Mouse (Mus musculus) midbrain, embryonic 16.5 days (tissue): ENCODE measurements around the gene Cfap97. TPM values are rescaled to one million over a fixed set of nuclear protein-coding genes. Genes with fewer than 3 reads are reported as not detected.

Experiments
- ATAC-seq: fragments of 200-750 bp; cut with Nextera tagmentation; 2 replicates; pipeline ENCODE4 v1.8.0; 2017; ENCODE audit warnings: moderate TSS enrichment
- H3K27ac ChIP-seq: fragments of 300-500 bp; sonication (generic); 2 replicates; pipeline ENCODE4 v1.5.1; 2014; ENCODE audit warnings: mild to moderate bottlenecking, low read length, mixed read lengths
- H3K27me3 ChIP-seq: fragments of 300-500 bp; sonication (generic); 2 replicates; pipeline ENCODE4 v1.6.1; 2014; ENCODE audit warnings: low read depth, low read length, mixed read lengths; ENCODE audit not compliant: control insufficient read depth, insufficient read depth
- H3K36me3 ChIP-seq: fragments of 300-500 bp; sonication (generic); 2 replicates; pipeline ENCODE4 v1.6.1; 2014; ENCODE audit warnings: mild to moderate bottlenecking, low read length, moderate library complexity, mixed read lengths; ENCODE audit not compliant: control insufficient read depth, insufficient read depth
- H3K4me1 ChIP-seq: fragments of 300-500 bp; sonication (generic); 2 replicates; pipeline ENCODE4 v1.6.1; 2014; ENCODE audit warnings: mild to moderate bottlenecking, low read length, mixed read lengths; ENCODE audit not compliant: control insufficient read depth, insufficient read depth
- H3K4me2 ChIP-seq: fragments of 300-500 bp; sonication (generic); 2 replicates; pipeline ENCODE4 v1.6.1; 2014; ENCODE audit warnings: mild to moderate bottlenecking, low read length, mixed read lengths
- H3K4me3 ChIP-seq: fragments of 300-500 bp; sonication (generic); 2 replicates; pipeline ENCODE4 v1.5.1; 2014; ENCODE audit warnings: low read depth, mild to moderate bottlenecking, low read length, moderate library complexity, mixed read lengths
- H3K9ac ChIP-seq: fragments of 300-500 bp; sonication (generic); 2 replicates; pipeline ENCODE4 v1.6.1; 2014; ENCODE audit warnings: low read depth, low read length, mixed read lengths
- H3K9me3 ChIP-seq: fragments of 300-500 bp; sonication (generic); replicated peaks from 2 replicates; pipeline ENCODE4 v1.6.1; 2014; ENCODE audit warnings: mild to moderate bottlenecking, low read length, mixed read lengths; ENCODE audit not compliant: control insufficient read depth, poor library complexity, severe bottlenecking
- WGBS: fragments of 180-500 bp; shearing (Covaris S2); extraction: QIAGEN DNeasy Blood & Tissue Kit; methylation state at CpG from one replicate; pipeline ENCODE4 v1.1.7; 2014; 5-methylcytosine and 5-hydroxymethylcytosine counted together
- polyA plus RNA-seq: library from polyadenylated mRNA; unstranded; fragments of >200 nt; fragmentation: Nextera tagmentation; extraction: Ambion mirVana; gene quantifications from 2 replicates; pipeline ENCODE4 v1.2.1, GENCODE M21; 2015

Cfap97 gene
- polyA plus RNA-seq, 1 experiment from 2014 or later = 29.2 TPM

GRCm38 (mm10) chr8:46137336-46137735, 14.2 kb upstream of the Cfap97 start:
- no peak overlapping the region for H3K27ac ChIP-seq
- H3K4me3 ChIP-seq = no peak overlapping the region
- 93% methylated on average over 1 of the region's 1 CpGs for WGBS

GRCm38 (mm10) chr8:46137843-46138596, 13.6 kb upstream of the Cfap97 start:
- 87% methylated on average over 10 of the region's 10 CpGs for WGBS
- no peaks in the 10 kb centered on the region for H3K9me3 ChIP-seq
- H3K4me1 ChIP-seq = peaks cover 7% of the 10 kb centered on the region; the same call in 1 of the 2 replicates
- 0 out of 2 replicates have a peak, but pooled peaks cover 2% of the 10 kb centered on the region for H3K36me3 ChIP-seq
- H3K4me3 ChIP-seq = no peak overlapping the region
- H3K4me2 ChIP-seq = no peak overlapping the region
- no peak overlapping the region for H3K27ac ChIP-seq
- ATAC-seq = no peak
- no peaks in the 10 kb centered on the region for H3K27me3 ChIP-seq
- H3K9ac ChIP-seq = no peak overlapping the region

More at GRCm38 (mm10) chr8:46137336-46137735, 14.2 kb upstream of the Cfap97 start:
- no peaks in the 10 kb centered on the region for H3K9me3 ChIP-seq
- H3K4me1 ChIP-seq = peaks cover 7% of the 10 kb centered on the region; the same call in 1 of the 2 replicates
- no peaks in the 10 kb centered on the region for H3K27me3 ChIP-seq
- no peak overlapping the region for H3K4me2 ChIP-seq
- ATAC-seq = no peak
- no peak overlapping the region for H3K9ac ChIP-seq
- H3K36me3 ChIP-seq = 0 out of 2 replicates have a peak, but pooled peaks cover 2% of the 10 kb centered on the region

- H3K9me3 ChIP-seq = no peaks in the 10 kb centered on the region
- 80% methylated on average over 9 of the region's 9 CpGs for WGBS
- H3K4me3 ChIP-seq = no peak overlapping the region
Observed at GRCm38 (mm10) chr8:46140376-46141120, 11.0 kb upstream of the Cfap97 start.

GRCm38 (mm10) chr8:46141688-46142087, 9.9 kb upstream of the Cfap97 start:
- Histone ChIP-seq H3K9me3 (no peaks in the 10 kb centered on the region), H3K4me3 (no peak overlapping the region), H3K27me3 (no peaks in the 10 kb centered on the region), H3K9ac (no peak overlapping the region), H3K4me1 (peaks cover 9% of the 10 kb centered on the region; the same call in 1 of the 2 replicates), H3K36me3 (no peaks in the 10 kb centered on the region), H3K27ac (no peak overlapping the region), H3K4me2 (no peak overlapping the region)
- no peak for ATAC-seq
- 93% methylated on average over 3 of the region's 3 CpGs for WGBS

More at GRCm38 (mm10) chr8:46140376-46141120, 11.0 kb upstream of the Cfap97 start:
- ATAC-seq = no peak
- Histone ChIP-seq H3K27ac (no peak overlapping the region), H3K36me3 (no peaks in the 10 kb centered on the region), H3K4me1 (peaks cover 7% of the 10 kb centered on the region; the same call in 1 of the 2 replicates), H3K9ac (no peak overlapping the region), H3K27me3 (no peaks in the 10 kb centered on the region), H3K4me2 (no peak overlapping the region)

GRCm38 (mm10) chr8:46142498-46143081, 9.0 kb upstream of the Cfap97 start:
- Histone ChIP-seq H3K27me3 (no peaks in the 10 kb centered on the region), H3K9ac (no peak overlapping the region), H3K4me1 (peaks cover 9% of the 10 kb centered on the region; the same call in 1 of the 2 replicates), H3K27ac (no peak overlapping the region), H3K4me2 (no peak overlapping the region), H3K36me3 (no peaks in the 10 kb centered on the region), H3K4me3 (no peak overlapping the region), H3K9me3 (no peaks in the 10 kb centered on the region)
- 90% methylated on average over 4 of the region's 4 CpGs for WGBS
- no peak for ATAC-seq

- 73% methylated on average over 5 of the region's 5 CpGs for WGBS
- H3K9me3 ChIP-seq = no peaks in the 10 kb centered on the region
- ATAC-seq = no peak
Observed at GRCm38 (mm10) chr8:46143470-46143869, 8.1 kb upstream of the Cfap97 start.

GRCm38 (mm10) chr8:46143924-46144323, 7.6 kb upstream of the Cfap97 start:
- Histone ChIP-seq H3K27ac (no peak overlapping the region), H3K9me3 (no peaks in the 10 kb centered on the region), H3K36me3 (no peaks in the 10 kb centered on the region), H3K4me2 (no peak overlapping the region), H3K9ac (no peak overlapping the region), H3K4me3 (no peak overlapping the region), H3K27me3 (no peaks in the 10 kb centered on the region), H3K4me1 (peaks cover 12% of the 10 kb centered on the region)
- no peak for ATAC-seq
- WGBS = 50% methylated on average over 1 of the region's 1 CpGs

More at GRCm38 (mm10) chr8:46143470-46143869, 8.1 kb upstream of the Cfap97 start:
- H3K4me3 ChIP-seq = no peak overlapping the region
- H3K27ac ChIP-seq = no peak overlapping the region
- peaks cover 9% of the 10 kb centered on the region; the same call in 1 of the 2 replicates for H3K4me1 ChIP-seq
- no peaks in the 10 kb centered on the region for H3K36me3 ChIP-seq
- H3K4me2 ChIP-seq = no peak overlapping the region
- H3K9ac ChIP-seq = no peak overlapping the region
- H3K27me3 ChIP-seq = no peaks in the 10 kb centered on the region

GRCm38 (mm10) chr8:46146173-46146572, 5.4 kb upstream of the Cfap97 start:
- no peaks in the 10 kb centered on the region for H3K27me3 ChIP-seq
- WGBS = 46% methylated on average over 3 of the region's 3 CpGs
- ATAC-seq = no peak

More at GRCm38 (mm10) chr8:46146173-46146572, 5.4 kb upstream of the Cfap97 start:
- Histone ChIP-seq H3K9ac (no peak overlapping the region), H3K27ac (no peak overlapping the region), H3K36me3 (no peaks in the 10 kb centered on the region), H3K4me3 (no peak overlapping the region), H3K9me3 (no peaks in the 10 kb centered on the region), H3K4me2 (no peak overlapping the region), H3K4me1 (peaks cover 17% of the 10 kb centered on the region)
